Mouse (Mus musculus) embryonic facial prominence, embryonic 13.5 days (tissue): ENCODE measurements around the gene Sgcd. TPM values are rescaled to one million over a fixed set of nuclear protein-coding genes. Genes with fewer than 3 reads are reported as not detected.

Source experiments
- ATAC-seq: fragments of 200-750 bp; cut with Nextera tagmentation; 2 replicates; pipeline ENCODE4 v1.8.0; 2017; ENCODE audit warnings: low read depth; ENCODE audit not compliant: insufficient number of reproducible peaks, insufficient read depth, low FRiP score, low TSS enrichment
- H3K27ac ChIP-seq: fragments of 300-500 bp; sonication (generic); 2 replicates; pipeline ENCODE4 v1.5.1; 2015; ENCODE audit warnings: moderate library complexity, mild to moderate bottlenecking, inconsistent platforms
- H3K27me3 ChIP-seq: fragments of 300-500 bp; sonication (generic); 2 replicates; pipeline ENCODE4 v1.6.1; 2015; ENCODE audit warnings: mild to moderate bottlenecking, inconsistent platforms
- H3K36me3 ChIP-seq: fragments of 300-500 bp; sonication (generic); 2 replicates; pipeline ENCODE4 v1.6.1; 2015; ENCODE audit warnings: mild to moderate bottlenecking, inconsistent platforms
- H3K4me1 ChIP-seq: fragments of 300-500 bp; sonication (generic); 2 replicates; pipeline ENCODE4 v1.6.1; 2015; ENCODE audit warnings: inconsistent platforms
- H3K4me2 ChIP-seq: fragments of 300-500 bp; sonication (generic); 2 replicates; pipeline ENCODE4 v1.6.1; 2015; ENCODE audit warnings: moderate library complexity, mild to moderate bottlenecking, inconsistent platforms
- H3K4me3 ChIP-seq: fragments of 300-500 bp; sonication (generic); 2 replicates; pipeline ENCODE4 v1.5.1; 2015; ENCODE audit warnings: mild to moderate bottlenecking, inconsistent platforms
- H3K9ac ChIP-seq: fragments of 300-500 bp; sonication (generic); 2 replicates; pipeline ENCODE4 v1.6.1; 2015; ENCODE audit warnings: mild to moderate bottlenecking, inconsistent platforms
- H3K9me3 ChIP-seq: fragments of 300-500 bp; sonication (generic); 2 replicates; pipeline ENCODE4 v1.6.1; 2016; ENCODE audit warnings: inconsistent platforms
- WGBS: fragments of 180-500 bp; shearing (Covaris S2); methylation state at CpG from one replicate; pipeline ENCODE4 v1.1.7; 2015; ENCODE audit warnings: mixed read lengths; 5-methylcytosine and 5-hydroxymethylcytosine counted together
- polyA plus RNA-seq: library from polyadenylated mRNA; unstranded; fragments of >200 nt; fragmentation: Nextera tagmentation; extraction: Ambion mirVana; gene quantifications from 2 replicates; pipeline ENCODE4 v1.2.1, GENCODE M21; 2015

Gene Sgcd
- polyA plus RNA-seq, 1 experiment from 2014 or later, result 11.4 TPM

DNA sequence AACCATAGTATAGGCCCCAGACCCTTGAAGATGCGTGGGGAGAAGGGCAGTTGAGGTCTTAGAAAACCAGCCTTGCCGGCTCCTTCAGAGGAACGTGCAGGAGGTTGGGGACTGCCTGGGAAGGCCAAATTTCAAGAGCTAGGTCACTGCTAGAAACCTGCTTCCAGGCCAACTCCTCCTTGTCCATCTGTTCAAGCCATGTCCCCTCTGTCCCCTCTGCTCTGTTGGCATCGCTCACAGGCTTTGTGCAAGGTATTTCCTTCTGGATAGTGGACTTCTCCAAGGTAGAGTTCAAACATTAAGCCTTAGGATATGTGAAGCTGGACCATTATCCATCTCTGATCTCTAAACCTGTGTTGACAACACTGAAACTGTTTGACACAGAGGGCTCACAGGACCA lies 874.4 kb downstream of the Sgcd start:
- H3K36me3 ChIP-seq, result no peaks in the 10 kb centered on the region
- no peaks in the 10 kb centered on the region for H3K9me3 ChIP-seq
- no peak overlapping the region for H3K4me3 ChIP-seq
- H3K27me3 ChIP-seq, result no peaks in the 10 kb centered on the region
- no peak overlapping the region for H3K9ac ChIP-seq
- no peak for ATAC-seq
- no peak overlapping the region for H3K27ac ChIP-seq
- peaks cover 18% of the 10 kb centered on the region for H3K4me1 ChIP-seq
- H3K4me2 ChIP-seq, result no peak overlapping the region
- 90% methylated on average over 4 of the region's 4 CpGs for WGBS

GRCm38 (mm10) chr11:47113081-47113480 lies 875.7 kb downstream of the Sgcd start:
- Histone ChIP-seq H3K27me3 (no peaks in the 10 kb centered on the region), H3K9me3 (no peaks in the 10 kb centered on the region), H3K9ac (no peak overlapping the region), H3K4me1 (peaks cover 18% of the 10 kb centered on the region), H3K4me2 (no peak overlapping the region), H3K27ac (no peak overlapping the region), H3K4me3 (no peak overlapping the region), H3K36me3 (no peaks in the 10 kb centered on the region)
- WGBS, result 16% methylated on average over 5 of the region's 5 CpGs
- ATAC-seq, result no peak; the same call in 1 of the 2 replicates

- Histone ChIP-seq H3K27ac (no peak overlapping the region), H3K4me2 (no peak overlapping the region), H3K4me3 (no peak overlapping the region), H3K9ac (no peak overlapping the region), H3K36me3 (no peaks in the 10 kb centered on the region), H3K27me3 (no peaks in the 10 kb centered on the region), H3K4me1 (peaks cover 14% of the 10 kb centered on the region; the same call in 1 of the 2 replicates), H3K9me3 (no peaks in the 10 kb centered on the region)
- ATAC-seq, result no peak
These were observed 878.5 kb downstream of the Sgcd start for GRCm38 (mm10) chr11:47110314-47110713.

GRCm38 (mm10) chr11:47107661-47108060 lies 881.1 kb downstream of the Sgcd start:
- Histone ChIP-seq H3K9me3 (no peaks in the 10 kb centered on the region), H3K9ac (no peak overlapping the region), H3K4me1 (0 out of 2 replicates have a peak, but pooled peaks cover 1% of the 10 kb centered on the region), H3K27me3 (no peaks in the 10 kb centered on the region), H3K4me2 (no peak overlapping the region), H3K36me3 (no peaks in the 10 kb centered on the region), H3K4me3 (no peak overlapping the region), H3K27ac (no peak overlapping the region)
- ATAC-seq, result no peak
- 64% methylated on average over 2 of the region's 2 CpGs for WGBS

DNA sequence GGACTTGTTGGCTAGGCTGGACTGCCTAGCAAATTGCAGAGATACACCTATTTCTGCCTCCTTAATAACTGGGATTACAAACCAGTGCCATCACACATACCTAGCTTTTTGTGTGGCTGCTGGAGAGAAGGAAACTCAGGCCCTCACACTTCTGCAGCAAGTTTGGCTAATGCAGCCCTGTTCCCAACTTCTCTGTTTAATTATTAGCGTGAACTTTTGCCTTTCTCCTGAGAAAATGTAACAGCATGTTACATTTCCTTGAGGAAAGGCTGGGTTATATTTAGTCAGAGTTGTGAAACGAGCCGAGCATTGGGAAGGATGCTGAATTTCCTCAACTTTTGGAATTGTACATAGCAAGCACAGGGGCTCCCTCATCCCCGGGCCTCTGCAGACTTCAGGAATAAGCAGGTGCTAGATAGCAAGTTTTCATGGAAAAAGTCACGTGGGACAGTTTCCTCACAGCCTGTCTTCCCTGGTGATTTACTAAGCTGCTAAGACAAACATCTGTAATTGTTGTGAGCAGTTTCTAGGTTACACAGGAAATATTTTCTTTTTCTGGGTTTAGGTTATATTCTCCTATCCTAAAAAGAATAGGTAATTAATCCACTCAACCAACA lies 895.4 kb downstream of the Sgcd start:
- Histone ChIP-seq H3K27me3 (no peaks in the 10 kb centered on the region), H3K27ac (no peak overlapping the region), H3K36me3 (no peaks in the 10 kb centered on the region), H3K4me3 (no peak overlapping the region), H3K4me1 (no peaks in the 10 kb centered on the region), H3K9ac (no peak overlapping the region), H3K9me3 (no peaks in the 10 kb centered on the region), H3K4me2 (no peak overlapping the region)
- 82% methylated on average over 5 of the region's 5 CpGs for WGBS
- no peak for ATAC-seq

GRCm38 (mm10) chr11:47082517-47082916 lies 906.3 kb downstream of the Sgcd start:
- no peak for ATAC-seq
- no peaks in the 10 kb centered on the region for H3K4me1 ChIP-seq
- no peak overlapping the region for H3K9ac ChIP-seq
- H3K4me3 ChIP-seq, result no peak overlapping the region
- WGBS, result 90% methylated on average over 1 of the region's 1 CpGs
- no peak overlapping the region for H3K4me2 ChIP-seq
- H3K36me3 ChIP-seq, result no peaks in the 10 kb centered on the region
- no peaks in the 10 kb centered on the region for H3K9me3 ChIP-seq
- H3K27me3 ChIP-seq, result no peaks in the 10 kb centered on the region
- no peak overlapping the region for H3K27ac ChIP-seq

DNA sequence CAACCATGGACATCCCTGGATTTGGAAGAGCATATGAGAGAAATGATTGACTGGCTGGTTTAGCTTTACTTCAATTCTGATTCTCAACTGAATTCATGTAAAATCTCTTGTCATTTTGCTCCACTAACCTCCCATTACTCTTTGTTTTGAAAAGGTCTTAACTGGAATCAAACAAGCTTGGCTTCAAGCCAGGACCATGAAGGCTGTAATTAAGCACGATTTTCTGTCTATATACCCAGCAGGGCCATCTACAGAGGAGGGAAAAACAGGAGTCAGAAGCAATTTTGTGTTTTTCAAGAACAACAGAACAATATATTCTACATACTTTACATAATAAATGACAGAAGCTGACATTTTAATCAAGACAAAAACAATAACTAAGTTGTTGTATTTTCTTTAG lies 915.2 kb downstream of the Sgcd start:
- Histone ChIP-seq H3K9ac (no peak overlapping the region), H3K27me3 (no peaks in the 10 kb centered on the region), H3K4me1 (no peaks in the 10 kb centered on the region), H3K4me2 (no peak overlapping the region), H3K36me3 (no peaks in the 10 kb centered on the region), H3K4me3 (no peak overlapping the region), H3K9me3 (no peaks in the 10 kb centered on the region), H3K27ac (no peak overlapping the region)
- 37% methylated on average over 1 of the region's 1 CpGs for WGBS
- ATAC-seq, result no peak

GRCm38 (mm10) chr11:47071161-47071560 lies 917.6 kb downstream of the Sgcd start:
- no peak for ATAC-seq
- Histone ChIP-seq H3K4me1 (no peaks in the 10 kb centered on the region), H3K9me3 (no peaks in the 10 kb centered on the region), H3K4me3 (no peak overlapping the region), H3K36me3 (no peaks in the 10 kb centered on the region), H3K9ac (no peak overlapping the region), H3K4me2 (no peak overlapping the region), H3K27me3 (no peaks in the 10 kb centered on the region), H3K27ac (no peak overlapping the region)
- WGBS, result 85% methylated on average over 2 of the region's 2 CpGs

DNA sequence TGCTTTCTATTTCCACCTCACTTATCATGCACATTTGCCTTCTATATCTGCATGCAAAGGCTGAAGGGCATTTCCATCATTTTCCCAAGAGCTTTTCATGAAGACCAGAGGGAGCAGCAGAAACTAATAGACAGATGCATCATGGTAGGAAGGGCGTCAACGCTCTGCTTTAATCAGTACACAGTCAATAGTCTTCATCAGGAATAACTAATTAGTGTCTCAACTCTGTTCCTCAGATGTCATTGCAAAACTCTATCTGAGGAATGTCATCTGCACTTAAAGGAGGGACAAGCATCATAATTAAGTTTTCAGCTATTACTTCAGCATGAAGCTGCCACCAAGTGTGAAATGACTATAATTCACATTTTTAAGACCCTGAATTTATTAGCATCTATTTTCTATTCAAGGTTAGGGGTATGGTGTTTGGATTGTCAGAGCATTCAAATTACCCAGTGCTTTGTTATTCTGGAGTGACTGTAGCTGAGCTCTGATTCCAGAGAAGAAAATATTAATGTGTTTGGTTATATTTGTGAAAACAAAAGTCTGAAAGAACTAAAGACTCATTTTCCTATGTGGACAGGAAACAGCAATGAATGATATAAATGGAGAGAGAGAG lies 918.9 kb downstream of the Sgcd start:
- ATAC-seq, result no peak
- Histone ChIP-seq H3K27ac (no peak overlapping the region), H3K9ac (no peak overlapping the region), H3K4me1 (no peaks in the 10 kb centered on the region), H3K4me3 (no peak overlapping the region), H3K36me3 (no peaks in the 10 kb centered on the region), H3K27me3 (no peaks in the 10 kb centered on the region), H3K9me3 (no peaks in the 10 kb centered on the region), H3K4me2 (no peak overlapping the region)
- 96% methylated on average over 2 of the region's 2 CpGs for WGBS

DNA sequence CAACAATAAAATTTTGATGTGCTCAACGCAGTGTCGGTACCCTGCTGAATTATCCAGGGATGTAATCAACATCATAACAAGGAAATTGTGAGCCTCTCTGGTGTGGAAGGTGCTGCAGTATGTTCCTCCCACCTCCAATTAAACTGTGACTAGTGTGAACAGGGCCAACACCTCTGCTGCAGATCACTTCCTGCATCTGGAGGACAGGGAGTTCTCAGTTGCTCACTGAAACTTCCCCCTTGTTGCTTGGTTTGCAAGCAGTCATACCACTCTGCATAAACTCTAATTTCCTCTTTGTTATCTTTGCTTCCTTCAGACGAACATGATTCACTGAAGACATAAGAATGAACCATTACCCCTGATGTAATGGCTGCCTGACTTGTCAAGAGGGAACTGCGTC lies 925.1 kb downstream of the Sgcd start:
- Histone ChIP-seq H3K4me2 (no peak overlapping the region), H3K4me3 (no peak overlapping the region), H3K4me1 (no peaks in the 10 kb centered on the region), H3K27me3 (no peaks in the 10 kb centered on the region), H3K36me3 (no peaks in the 10 kb centered on the region), H3K9ac (no peak overlapping the region), H3K9me3 (no peaks in the 10 kb centered on the region), H3K27ac (no peak overlapping the region)
- WGBS, result 78% methylated on average over 4 of the region's 4 CpGs
- ATAC-seq, result no peak

GRCm38 (mm10) chr11:47050390-47050789 lies 938.4 kb downstream of the Sgcd start:
- no peak for ATAC-seq
- Histone ChIP-seq H3K4me2 (no peak overlapping the region), H3K4me1 (no peaks in the 10 kb centered on the region), H3K4me3 (no peak overlapping the region), H3K36me3 (no peaks in the 10 kb centered on the region), H3K27me3 (no peaks in the 10 kb centered on the region), H3K27ac (no peak overlapping the region), H3K9ac (no peak overlapping the region), H3K9me3 (no peaks in the 10 kb centered on the region)
- WGBS, result 77% methylated on average over 2 of the region's 2 CpGs

- no peak for ATAC-seq
- no peak overlapping the region for H3K4me2 ChIP-seq
- H3K36me3 ChIP-seq, result no peaks in the 10 kb centered on the region
- no peak overlapping the region for H3K4me3 ChIP-seq
- no peak overlapping the region for H3K9ac ChIP-seq
- H3K27me3 ChIP-seq, result no peaks in the 10 kb centered on the region
- H3K27ac ChIP-seq, result no peak overlapping the region
- 0 out of 2 replicates have a peak, but pooled peaks cover 2% of the 10 kb centered on the region for H3K9me3 ChIP-seq
- H3K4me1 ChIP-seq, result no peaks in the 10 kb centered on the region
- WGBS, result 87% methylated on average over 4 of the region's 4 CpGs
These were observed 939.0 kb downstream of the Sgcd start for GRCm38 (mm10) chr11:47049756-47050155.
